Mouse (Mus musculus): ENCODE data around the gene Nrxn2. TPM values are rescaled to one million over a fixed set of nuclear protein-coding genes. Genes with fewer than 3 reads are reported as not detected.

The Nrxn2 gene
- not detected for polyA plus RNA-seq (2014; fragmentation: Illumina TruSeq; extraction: RNeasy Lipid Tissue Mini Kit (QIAGEN cat#74804); ENCODE audit: low read depth, low replicate concordance)

GRCm38 (mm10) chr19:6418233-6418879 lies at the start of gene Nrxn2:
Nrxn2 (plus strand) TSS chr19:6418731.

GRCm38 (mm10) chr19:6384128-6384527 lies 34.4 kb upstream of the Nrxn2 start, which contains the start of gene Pygm:
Pygm (plus strand) TSS chr19:6384399.

GRCm38 (mm10) chr19:6399285-6400095 lies 19.0 kb upstream of the Nrxn2 start, which contains the start of gene Rasgrp2:
Rasgrp2 (plus strand) TSS chr19:6399340.

GRCm38 (mm10) chr19:6542367-6543034 lies 124.0 kb downstream of the Nrxn2 start, which contains the start of gene Slc22a12:
Slc22a12 (minus strand) TSS chr19:6543032.

Other genes starting within 250 kb of the Nrxn2 start
- not detected for gene Majin, start 234.3 kb upstream of the Nrxn2 start, polyA plus RNA-seq (2014; fragmentation: Illumina TruSeq; extraction: RNeasy Lipid Tissue Mini Kit (QIAGEN cat#74804); ENCODE audit: low read depth, low replicate concordance)
- gene Gpha2, start 192.4 kb upstream of the Nrxn2 start, polyA plus RNA-seq (2014; fragmentation: Illumina TruSeq; extraction: RNeasy Lipid Tissue Mini Kit (QIAGEN cat#74804); ENCODE audit: low read depth, low replicate concordance) = not detected
- 0.93 TPM for gene Ppp2r5b, start 182.9 kb upstream of the Nrxn2 start, polyA plus RNA-seq (2014; fragmentation: Illumina TruSeq; extraction: RNeasy Lipid Tissue Mini Kit (QIAGEN cat#74804); ENCODE audit: low read depth, low replicate concordance)
- gene Atg2a, start 177.1 kb upstream of the Nrxn2 start, polyA plus RNA-seq (2014; fragmentation: Illumina TruSeq; extraction: RNeasy Lipid Tissue Mini Kit (QIAGEN cat#74804); ENCODE audit: low read depth, low replicate concordance) = 0.79 TPM
- 4.2 TPM for gene Ehd1, start 142.0 kb upstream of the Nrxn2 start, polyA plus RNA-seq (2014; fragmentation: Illumina TruSeq; extraction: RNeasy Lipid Tissue Mini Kit (QIAGEN cat#74804); ENCODE audit: low read depth, low replicate concordance)
- 0.82 TPM for gene Cdc42bpg, start 112.3 kb upstream of the Nrxn2 start, polyA plus RNA-seq (2014; fragmentation: Illumina TruSeq; extraction: RNeasy Lipid Tissue Mini Kit (QIAGEN cat#74804); ENCODE audit: low read depth, low replicate concordance)
- gene Men1, start 83.8 kb upstream of the Nrxn2 start, polyA plus RNA-seq (2014; fragmentation: Illumina TruSeq; extraction: RNeasy Lipid Tissue Mini Kit (QIAGEN cat#74804); ENCODE audit: low read depth, low replicate concordance) = 3.5 TPM
- gene Map4k2, start 77.6 kb upstream of the Nrxn2 start, polyA plus RNA-seq (2014; fragmentation: Illumina TruSeq; extraction: RNeasy Lipid Tissue Mini Kit (QIAGEN cat#74804); ENCODE audit: low read depth, low replicate concordance) = 3.2 TPM
- gene Sf1, start 55.0 kb upstream of the Nrxn2 start, polyA plus RNA-seq (2014; fragmentation: Illumina TruSeq; extraction: RNeasy Lipid Tissue Mini Kit (QIAGEN cat#74804); ENCODE audit: low read depth, low replicate concordance) = 59.9 TPM
- not detected for gene Pygm, start 34.3 kb upstream of the Nrxn2 start, polyA plus RNA-seq (2014; fragmentation: Illumina TruSeq; extraction: RNeasy Lipid Tissue Mini Kit (QIAGEN cat#74804); ENCODE audit: low read depth, low replicate concordance)
- gene Rasgrp2, start 19.4 kb upstream of the Nrxn2 start, polyA plus RNA-seq (2014; fragmentation: Illumina TruSeq; extraction: RNeasy Lipid Tissue Mini Kit (QIAGEN cat#74804); ENCODE audit: low read depth, low replicate concordance) = 6.7 TPM
- gene Slc22a12, start 124.3 kb downstream of the Nrxn2 start, polyA plus RNA-seq (2014; fragmentation: Illumina TruSeq; extraction: RNeasy Lipid Tissue Mini Kit (QIAGEN cat#74804); ENCODE audit: low read depth, low replicate concordance) = not detected

Measured in liver, adult 10 weeks (tissue).